Mouse (Mus musculus): Measurements from ENCODE around the gene Igfbp1. TPM values are rescaled to one million over a fixed set of nuclear protein-coding genes. Genes with fewer than 3 reads are reported as not detected.

Igfbp1 gene
- polyA plus RNA-seq, 1 experiment = not detected

GRCm38 (mm10) chr11:7184420-7184819, 13.2 kb upstream of the Igfbp1 start:
- TF ChIP-seq GATA1 (IDR thresholded peaks at IDR 0.05; ENCODE audit: low read length) = no peak

DNA sequence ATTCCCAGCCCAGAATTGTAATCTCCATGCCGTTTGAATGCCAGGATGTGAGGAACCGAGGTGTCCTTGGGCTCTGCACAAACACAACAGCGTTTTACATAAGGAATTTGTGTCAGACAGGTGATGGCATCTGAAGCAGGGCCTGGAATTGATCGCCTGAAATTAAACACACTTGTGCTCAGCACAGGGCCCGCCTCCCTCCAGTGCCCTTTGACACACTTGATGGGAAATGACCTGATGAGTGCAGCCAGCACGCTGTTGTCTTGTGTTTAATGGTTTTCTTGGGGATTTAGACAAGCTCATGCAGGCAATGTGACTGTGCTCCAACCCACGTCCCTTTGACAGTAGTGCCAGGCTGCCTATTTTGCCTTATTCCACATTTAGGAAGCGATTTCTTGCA, 10.1 kb upstream of the Igfbp1 start:
- no peak for TF ChIP-seq GATA1 (IDR thresholded peaks at IDR 0.05; ENCODE audit: low read length)

DNA sequence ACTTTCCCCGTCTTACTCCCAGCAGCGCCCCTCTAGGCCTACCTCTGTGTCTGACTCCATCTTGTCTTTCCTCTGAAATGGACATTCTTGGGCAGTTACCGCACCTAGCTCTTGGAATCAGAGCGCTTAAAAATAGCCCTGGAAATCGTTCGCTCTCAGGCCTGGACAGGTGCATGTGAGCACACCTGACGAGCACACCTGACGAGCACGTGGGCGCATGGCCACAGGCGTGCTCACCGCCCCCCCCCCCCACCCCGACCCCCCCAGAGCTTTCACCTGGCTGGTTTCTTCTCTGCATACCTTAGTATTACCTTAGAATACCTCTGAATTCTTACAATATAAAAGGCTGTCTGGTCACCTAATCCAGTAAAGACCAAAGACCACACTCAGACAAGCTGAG, 9.1 kb upstream of the Igfbp1 start, which contains the start of gene Gm11985:
TSS of gene Gm11985 (minus strand) at position 101 of the 400 bp plus-strand sequence.
- TF ChIP-seq GATA1 (IDR thresholded peaks at IDR 0.05; ENCODE audit: low read length) = no peak

DNA sequence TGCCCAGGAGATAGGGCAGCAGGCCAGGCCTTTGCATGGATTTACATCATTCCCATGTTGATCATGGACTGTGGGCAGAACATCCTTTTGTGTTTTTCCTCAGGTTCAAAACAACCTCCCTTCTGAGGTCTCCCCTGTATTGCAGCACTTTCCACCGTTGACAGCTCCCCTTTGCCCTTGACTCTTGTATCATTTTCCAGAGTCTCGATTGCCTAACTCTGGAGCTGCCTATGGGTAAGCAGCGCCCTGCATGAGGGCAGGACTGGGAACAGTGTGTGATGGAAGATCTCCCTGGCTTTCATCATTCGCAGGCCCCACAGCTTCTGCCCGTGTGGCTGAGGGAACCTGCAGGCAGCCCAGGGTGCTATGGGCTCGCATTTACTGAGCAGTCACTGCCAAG, 4.9 kb upstream of the Igfbp1 start:
- no peak for TF ChIP-seq GATA1 (IDR thresholded peaks at IDR 0.05; ENCODE audit: low read length)

DNA sequence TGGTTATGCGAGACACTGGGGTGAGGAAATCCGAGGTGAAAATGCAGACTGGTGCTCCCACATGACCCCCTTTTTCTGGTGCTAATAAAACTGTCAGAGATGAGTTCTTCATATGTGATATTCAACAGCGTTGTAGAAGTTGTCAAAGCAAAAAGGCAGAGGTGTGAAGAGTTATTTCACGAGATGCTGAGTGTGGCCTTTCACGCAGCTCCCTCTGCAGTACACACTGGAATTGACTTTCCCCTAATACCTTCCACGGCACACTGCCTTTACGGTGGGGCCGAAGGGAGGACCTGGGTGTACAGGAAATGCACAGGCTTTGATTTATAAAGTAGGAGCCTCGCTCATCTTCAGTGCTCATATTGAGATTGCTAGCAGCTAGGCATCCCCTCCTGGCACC, 4.4 kb upstream of the Igfbp1 start:
- no peak for TF ChIP-seq GATA1 (IDR thresholded peaks at IDR 0.05; ENCODE audit: low read length)

- TF ChIP-seq GATA1 (IDR thresholded peaks at IDR 0.05; ENCODE audit: low read length) = no peak
Observed at GRCm38 (mm10) chr11:7194432-7195311, 2.9 kb upstream of the Igfbp1 start.

GRCm38 (mm10) chr11:7195312-7195685, 2.3 kb upstream of the Igfbp1 start:
- no peak for TF ChIP-seq GATA1 (IDR thresholded peaks at IDR 0.05; ENCODE audit: low read length)

DNA sequence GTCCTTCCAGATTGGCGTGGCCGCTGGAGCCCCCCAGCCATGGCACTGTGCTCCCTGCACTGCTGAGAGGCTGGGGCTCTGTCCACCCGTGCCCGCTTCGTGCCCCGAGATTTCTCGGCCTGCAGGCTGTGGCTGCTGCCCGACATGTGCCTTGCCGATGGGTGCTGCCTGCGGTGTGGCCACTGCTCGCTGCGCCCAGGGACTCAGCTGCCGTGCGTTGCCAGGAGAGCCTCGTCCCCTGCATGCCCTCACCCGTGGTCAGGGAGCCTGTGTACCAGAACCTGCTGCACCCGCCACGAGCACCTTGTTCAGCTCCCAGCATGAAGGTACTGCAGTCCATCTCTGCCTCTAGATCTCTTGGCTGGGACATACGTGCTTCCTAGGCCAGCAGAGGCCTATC, 424 bp downstream of the Igfbp1 start:
- TF ChIP-seq GATA1 (IDR thresholded peaks at IDR 0.05; ENCODE audit: low read length) = no peak

DNA sequence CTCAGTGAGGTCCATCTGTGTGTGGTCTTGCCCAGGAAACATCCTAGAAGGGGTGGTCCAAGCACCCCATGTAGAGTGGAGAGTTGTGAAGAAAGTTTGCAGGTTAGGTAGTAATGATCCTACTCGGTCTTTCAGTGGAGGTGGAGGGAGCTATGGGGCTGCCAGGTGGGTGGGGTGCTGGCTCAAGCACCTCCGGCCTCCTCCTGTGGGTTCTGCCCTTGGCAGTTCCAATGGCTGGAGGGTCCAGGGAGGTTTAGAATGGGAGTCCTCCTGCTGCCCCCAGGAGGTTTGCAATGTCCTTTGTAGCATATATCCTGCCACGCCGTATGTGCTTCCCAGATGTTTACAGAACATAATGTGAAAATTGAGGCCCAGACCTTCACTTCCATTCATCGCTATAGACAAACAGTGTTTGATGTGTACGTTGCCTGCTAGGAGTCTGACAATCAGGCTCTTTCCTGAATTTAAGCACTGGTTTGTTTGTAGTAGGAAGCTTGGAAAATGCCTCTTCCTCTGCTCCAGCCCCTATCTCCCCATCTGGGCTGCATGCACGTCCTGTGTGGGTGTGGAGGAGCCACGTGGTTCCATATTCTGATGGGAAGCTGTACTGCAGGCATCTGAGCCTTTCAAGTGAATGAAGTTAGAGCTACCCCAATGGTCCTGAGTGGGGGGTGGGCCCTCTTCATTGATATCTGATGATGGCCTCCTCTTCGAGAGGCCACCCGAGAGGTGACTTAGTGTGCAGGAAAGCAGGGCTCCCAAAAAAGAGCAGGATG, 1.1 kb downstream of the Igfbp1 start:
- TF ChIP-seq GATA1 (IDR thresholded peaks at IDR 0.05; ENCODE audit: low read length) = no peak

DNA sequence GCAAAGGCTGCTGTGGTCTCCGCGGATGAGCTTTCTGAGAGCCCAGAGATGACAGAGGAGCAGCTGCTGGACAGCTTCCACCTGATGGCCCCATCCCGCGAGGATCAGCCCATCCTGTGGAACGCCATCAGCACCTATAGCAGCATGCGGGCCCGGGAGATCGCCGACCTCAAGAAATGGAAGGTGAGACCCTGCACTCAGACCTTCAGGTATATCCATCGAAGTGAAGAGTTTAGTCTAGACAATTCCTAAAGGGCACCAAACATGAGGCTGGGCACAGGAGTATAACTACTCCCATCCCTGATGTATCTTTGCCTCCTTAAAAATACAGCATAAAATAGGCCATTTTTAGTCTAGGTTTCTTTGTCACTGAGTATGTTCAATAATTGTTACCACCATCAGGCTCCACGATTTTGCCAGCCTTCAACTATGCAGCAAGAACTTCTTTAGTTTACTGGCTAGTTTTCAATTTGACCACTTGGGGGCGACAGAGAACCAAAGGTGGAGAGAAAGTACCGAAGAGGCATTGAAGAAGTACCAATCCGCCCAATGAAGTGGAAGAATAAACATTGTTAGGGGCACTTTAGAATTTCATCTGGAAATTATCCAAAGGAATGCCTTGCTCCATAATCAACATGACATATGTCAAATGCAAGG, 2.3 kb downstream of the Igfbp1 start:
- no peak for TF ChIP-seq GATA1 (IDR thresholded peaks at IDR 0.05; ENCODE audit: low read length)

GRCm38 (mm10) chr11:7200393-7200783, 2.8 kb downstream of the Igfbp1 start:
- TF ChIP-seq GATA1 (IDR thresholded peaks at IDR 0.05; ENCODE audit: low read length) = no peak

GRCm38 (mm10) chr11:7202206-7202605, 4.6 kb downstream of the Igfbp1 start:
- TF ChIP-seq GATA1 (IDR thresholded peaks at IDR 0.05; ENCODE audit: low read length) = no peak

- TF ChIP-seq GATA1 (IDR thresholded peaks at IDR 0.05; ENCODE audit: low read length) = no peak
Observed at GRCm38 (mm10) chr11:7203846-7204245, 6.3 kb downstream of the Igfbp1 start.

DNA sequence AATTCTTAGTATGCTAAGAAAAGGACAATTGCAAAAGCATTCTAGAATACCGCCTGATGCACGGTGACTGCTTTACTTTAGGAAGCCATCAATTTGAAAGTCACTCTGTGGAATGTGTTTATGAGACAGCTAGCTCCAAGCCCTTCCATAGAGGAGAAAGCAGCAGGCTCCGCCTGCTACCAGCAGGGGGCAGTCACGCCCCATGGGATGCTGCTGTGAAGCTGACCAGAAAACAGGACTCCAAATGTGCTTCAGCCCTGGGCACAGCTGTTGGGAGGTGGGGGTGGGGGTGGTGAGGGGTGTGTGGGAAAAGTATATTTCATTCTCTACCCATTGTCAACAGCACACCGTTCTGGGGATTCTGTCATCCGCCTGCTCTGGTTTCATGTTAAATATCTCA, 12.8 kb downstream of the Igfbp1 start:
- no peak for TF ChIP-seq GATA1 (IDR thresholded peaks at IDR 0.05; ENCODE audit: low read length)

DNA sequence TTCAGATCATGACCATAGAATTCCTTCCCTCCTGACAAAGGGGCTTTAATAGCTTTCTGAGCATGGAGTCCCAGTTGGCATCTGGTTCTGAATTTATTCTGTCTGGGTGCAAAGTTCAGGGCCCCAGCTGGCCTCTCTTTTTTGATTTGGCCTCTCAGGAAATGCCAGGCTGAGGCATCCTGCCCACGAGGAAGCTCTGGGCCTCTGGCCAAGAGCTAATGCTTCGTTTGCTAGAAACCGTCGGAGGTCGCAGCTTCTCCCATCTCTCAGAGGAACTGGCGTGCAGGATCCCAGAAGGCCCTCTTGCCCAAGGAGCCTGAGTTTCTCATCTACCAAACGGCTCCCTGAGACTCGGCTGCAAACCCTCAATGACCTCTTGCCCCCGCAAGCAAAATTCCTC, 13.6 kb downstream of the Igfbp1 start:
- TF ChIP-seq GATA1 (IDR thresholded peaks at IDR 0.05; ENCODE audit: low read length) = no peak
